Mouse (Mus musculus): ENCODE measurements at regions not wholly inside any gene's neighbourhood (a gene's known extent, or its start where the extent isn't known, plus 50 kb on each side); places are given as distances from the start of the nearest gene placed in this dataset.
A peak's percentile ranks its signal among the peaks of the same experiment; 100 is the strongest.

- no peak overlapping the region for H3K4me3 ChIP-seq (replicated peaks; ENCODE audit: low read length)
- H3K9ac ChIP-seq (ENCODE audit: low read depth, low read length, severe bottlenecking): no peak overlapping the region
- H3K4me2 ChIP-seq (replicated peaks; ENCODE audit: low read depth, low read length, severe bottlenecking): no peak overlapping the region
- peak; percentile 65 for DNase-seq (ENCODE audit: low spot score)
- no peak for ATAC-seq (ENCODE audit: low FRiP score, low read depth)
- no peaks in the 10 kb centered on the region for H3K4me1 ChIP-seq (ENCODE audit: control insufficient read depth, insufficient read depth, low read length)
- no peaks in the 10 kb centered on the region for H3K36me3 ChIP-seq (ENCODE audit: control insufficient read depth, insufficient read depth, low read length)
- no peaks in the 10 kb centered on the region for H3K27me3 ChIP-seq (ENCODE audit: control insufficient read depth, insufficient read depth, low read length)
- H3K27ac ChIP-seq (replicated peaks; ENCODE audit: low read depth, low read length): no peak overlapping the region
- no peaks in the 10 kb centered on the region for H3K9me3 ChIP-seq (ENCODE audit: control insufficient read depth, low read length)
- no peak for TF ChIP-seq POLR2A (IDR thresholded peaks at IDR 0.05; ENCODE audit: borderline replicate concordance, extremely low read depth, insufficient read depth, insufficient read length)
- WGBS: 33% methylated on average over 1 of the region's 1 CpGs
Measured at GRCm38 (mm10) chr5:47608318-47608717, 374.6 kb upstream of the Slit2 start.

All from limb, embryonic 14.5 days (tissue).